Mouse (Mus musculus) gastrocnemius, postnatal 25 days (tissue): Measurements from ENCODE around the gene Fbxl2. TPM values are rescaled to one million over a fixed set of nuclear protein-coding genes. Genes with fewer than 3 reads are reported as not detected.
"Not testable (repeated sequence)": the region's sequence is repeated elsewhere in the genome, so short reads cannot be mapped to it uniquely, and the experiment has no call there.

ENCODE experiments used
- DNase-seq: peaks from one replicate; pipeline ENCODE4 v3.0.0; 2022
- long read RNA-seq, 2 experiments: library from polyadenylated mRNA; stranded (forward); transcript quantifications; one replicate each; pipeline ENCODE4 v2.0.0; 2021
- total RNA-seq, 2 experiments: library from RNA; stranded (reverse); gene quantifications; 1 replicate in 1 of 2; 2 replicates in 1 of 2; pipeline ENCODE4 v1.2.3; 2021

The Fbxl2 gene
- total RNA-seq = 1 to 10 TPM in 1 of 2 experiments, under 1 TPM in 1; 0.96 to 1.0 TPM
- long read RNA-seq, experiment 1, partial matches to known transcripts = 0 of 4 reads
- long read RNA-seq, experiment 1, other reads (novel, unspliced or antisense) = 4 of 4 reads
- long read RNA-seq, experiment 2, partial matches to known transcripts = 0 of 5 reads
- long read RNA-seq, experiment 2, other reads (novel, unspliced or antisense) = 4 of 5 reads

DNA sequence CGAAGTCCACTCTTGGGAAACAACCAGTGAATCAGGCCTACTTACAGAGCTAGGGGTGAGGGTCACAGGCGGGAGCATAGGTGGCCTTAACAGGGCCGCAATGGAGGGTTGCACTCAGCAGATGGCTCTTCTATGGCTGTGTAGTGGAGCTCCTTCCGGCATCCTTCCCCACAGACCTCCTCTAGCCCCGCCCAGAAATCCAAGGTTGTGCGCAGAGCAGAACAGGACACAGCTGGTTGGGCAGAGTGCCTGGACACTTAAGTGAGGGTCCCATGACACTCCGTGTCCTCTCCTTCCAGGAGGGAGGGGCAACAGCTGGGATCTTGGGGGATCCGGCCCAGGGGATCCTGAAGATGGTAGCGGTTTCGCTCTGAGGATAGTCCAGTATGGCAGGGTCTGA lies at the start of gene Fbxl2:
Gene Fbxl2, minus strand, starts transcription at position 164 of the 400 bp plus-strand sequence.
- DNase-seq = peak; percentile 52

GRCm38 (mm10) chr9:114094854-114095253 lies 48.9 kb upstream of the Fbxl2 start:
- DNase-seq = no peak

DNA sequence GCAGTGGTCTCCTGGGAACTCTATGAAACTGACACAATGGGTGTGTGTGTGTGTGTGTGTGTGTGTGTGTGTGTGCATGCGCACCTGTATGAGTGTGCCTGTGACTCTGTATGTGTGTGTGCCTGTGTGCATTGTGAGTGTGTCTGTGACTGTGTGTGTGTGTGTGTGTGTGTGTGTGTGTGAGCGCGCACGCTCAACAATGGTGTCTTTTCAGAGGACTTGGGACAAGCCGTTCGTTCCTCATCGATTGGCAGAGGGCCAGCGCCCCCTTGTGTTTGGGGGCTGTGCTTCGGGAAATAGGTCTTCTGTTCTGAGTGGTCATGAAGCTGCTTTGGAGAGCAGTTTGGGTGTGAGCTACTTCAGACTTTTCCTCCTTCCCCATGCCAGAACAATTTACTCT lies 46.2 kb upstream of the Fbxl2 start:
- DNase-seq = not testable (repeated sequence)

DNA sequence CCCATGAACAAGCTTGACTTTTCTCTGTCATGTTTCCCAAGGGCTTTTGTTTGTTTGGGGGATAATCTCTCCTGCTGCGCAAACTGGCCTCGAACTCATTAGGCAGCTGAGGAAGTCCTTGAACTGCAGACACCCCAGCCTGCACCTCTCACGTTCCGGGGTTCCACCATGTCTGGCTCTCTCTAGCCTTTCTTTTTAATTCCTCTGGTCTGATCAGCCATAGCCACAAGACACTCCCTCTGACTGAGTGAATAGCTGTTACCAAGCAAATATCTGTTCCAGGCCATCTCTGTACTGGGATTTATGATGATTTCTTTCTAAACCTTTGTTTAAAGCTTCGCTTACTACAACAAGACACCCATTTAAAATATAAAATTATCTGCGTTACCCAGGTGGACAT lies 42.9 kb upstream of the Fbxl2 start:
- not testable (repeated sequence) for DNase-seq

GRCm38 (mm10) chr9:114087106-114087815 lies 41.3 kb upstream of the Fbxl2 start:
- no peak for DNase-seq

- no peak for DNase-seq
Observed at GRCm38 (mm10) chr9:114086422-114086821, 40.4 kb upstream of the Fbxl2 start.

DNA sequence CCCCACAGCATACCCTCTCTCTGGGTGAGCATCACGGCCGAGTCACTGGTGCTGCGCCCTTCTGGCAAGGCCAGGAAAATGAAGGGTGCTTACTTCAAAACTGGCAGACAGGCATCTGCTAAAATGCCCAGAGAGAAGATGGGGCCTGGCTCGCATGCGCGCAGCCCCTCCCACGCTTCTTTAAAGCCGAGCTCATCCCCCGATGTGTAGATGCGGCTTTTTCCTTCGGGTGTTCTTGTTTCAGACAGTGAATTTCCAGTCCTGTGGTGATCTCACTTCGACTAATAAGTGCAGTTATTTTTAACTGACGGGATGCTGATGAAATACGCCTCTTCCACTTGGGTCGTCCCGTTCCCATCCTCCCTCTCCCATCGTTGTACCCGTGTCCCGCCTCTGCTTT lies 27.7 kb upstream of the Fbxl2 start:
- DNase-seq = no peak

DNA sequence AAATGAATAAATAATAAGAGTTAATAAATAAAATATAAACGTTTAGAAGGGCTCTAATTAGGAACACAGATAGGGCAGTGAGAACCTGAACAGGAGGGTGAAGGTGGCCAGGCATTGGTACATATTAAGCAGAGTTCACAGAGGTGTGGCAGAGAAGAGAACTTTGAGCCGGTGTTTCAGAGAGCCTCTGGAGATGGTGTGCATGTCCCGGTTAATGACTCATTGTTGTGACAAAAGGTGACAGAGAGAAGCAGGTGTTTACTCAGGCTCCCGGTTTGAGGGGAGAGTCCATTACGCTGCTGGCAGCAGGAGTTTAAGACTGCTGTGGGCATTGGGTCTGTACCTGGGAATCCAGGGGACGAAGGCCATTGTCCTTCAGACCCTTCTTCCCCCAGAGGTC lies 23.4 kb upstream of the Fbxl2 start:
- DNase-seq = no peak

DNA sequence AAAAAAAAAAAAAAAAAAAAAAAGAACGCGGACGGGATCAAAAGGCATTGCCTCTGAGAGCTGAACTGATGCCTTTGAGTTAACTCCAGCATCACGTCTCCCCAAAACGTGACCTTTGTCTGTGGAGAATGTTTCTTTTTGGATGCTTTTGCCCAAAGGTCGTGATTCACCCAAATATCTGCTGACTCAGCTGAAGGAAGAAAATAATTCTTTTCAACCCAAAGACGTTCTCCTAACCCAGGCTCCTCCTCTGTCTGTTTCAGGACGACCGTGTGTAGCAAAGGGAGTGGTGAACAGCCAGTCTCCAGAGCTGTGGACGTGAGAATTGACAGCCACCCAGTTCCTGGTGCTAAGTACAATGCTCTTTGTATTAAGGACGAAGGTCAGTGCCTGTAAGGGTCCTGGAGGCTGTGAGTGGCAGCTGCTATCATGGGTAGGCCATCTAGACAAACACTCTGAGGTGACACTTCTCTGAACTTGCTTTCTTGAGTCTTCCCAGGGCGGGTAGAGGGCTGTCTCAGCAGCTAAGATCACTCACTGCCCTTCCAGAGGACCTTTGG lies 22.6 kb upstream of the Fbxl2 start:
- no peak for DNase-seq

DNA sequence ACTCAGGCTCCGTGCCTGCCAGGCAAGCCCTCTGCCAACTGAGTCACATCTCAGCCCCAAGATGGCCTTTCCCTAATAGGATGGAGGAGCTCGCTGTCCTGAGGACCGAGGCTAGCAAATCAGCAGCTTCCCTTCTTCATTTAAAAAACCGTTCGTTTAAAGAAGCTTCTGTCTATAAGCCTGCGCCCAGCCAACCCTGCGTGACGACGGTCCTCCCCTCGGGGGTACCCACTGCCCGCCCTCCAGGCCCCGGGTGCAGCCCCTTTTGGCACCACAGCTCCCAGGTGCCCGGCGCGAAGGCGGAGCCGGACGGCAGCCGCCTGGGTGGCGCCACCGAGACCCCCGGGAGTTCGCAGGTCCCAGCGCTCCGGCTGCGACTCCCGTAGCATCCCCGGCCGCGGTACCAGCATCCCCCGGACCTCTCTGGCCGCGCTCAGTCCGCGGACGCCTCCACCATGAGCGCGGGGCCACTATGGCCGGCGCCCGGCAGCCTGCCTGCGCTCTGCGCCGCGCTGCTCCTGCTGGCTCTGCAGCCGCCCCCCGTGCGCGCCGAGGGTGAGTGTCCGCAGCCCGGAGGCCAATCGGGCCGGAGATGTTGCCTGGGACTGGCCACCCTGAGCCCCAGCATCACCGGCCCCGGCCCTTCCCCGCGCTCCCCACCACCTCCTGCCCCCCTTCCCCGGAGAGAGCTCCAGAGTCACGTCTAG lies 11.3 kb upstream of the Fbxl2 start, which contains the start of gene Susd5:
Gene Susd5, plus strand, starts transcription at position 51 of the 707 bp plus-strand sequence.
- no peak for DNase-seq

DNA sequence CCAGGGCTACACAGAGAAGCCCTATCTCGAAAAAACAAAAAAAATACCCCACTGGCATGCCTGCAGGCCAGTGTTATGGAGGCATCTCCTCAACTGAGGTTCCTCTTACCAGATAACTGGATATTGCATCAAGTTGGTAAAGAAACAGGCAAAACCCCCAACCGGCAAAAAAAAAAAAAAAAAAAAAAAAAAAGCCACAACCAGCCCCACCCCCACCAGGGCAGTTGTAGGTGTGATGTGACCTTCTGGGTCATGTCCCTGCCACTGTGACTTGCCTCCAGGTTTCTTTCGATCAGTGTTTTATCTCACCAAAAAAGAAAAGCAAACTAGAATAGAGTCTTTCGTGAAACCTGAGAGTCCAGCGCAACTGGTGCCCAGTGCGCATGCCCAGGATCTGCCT lies 6.9 kb upstream of the Fbxl2 start:
- no peak for DNase-seq

GRCm38 (mm10) chr9:114052031-114052430 lies 6.0 kb upstream of the Fbxl2 start:
- no peak for DNase-seq

DNA sequence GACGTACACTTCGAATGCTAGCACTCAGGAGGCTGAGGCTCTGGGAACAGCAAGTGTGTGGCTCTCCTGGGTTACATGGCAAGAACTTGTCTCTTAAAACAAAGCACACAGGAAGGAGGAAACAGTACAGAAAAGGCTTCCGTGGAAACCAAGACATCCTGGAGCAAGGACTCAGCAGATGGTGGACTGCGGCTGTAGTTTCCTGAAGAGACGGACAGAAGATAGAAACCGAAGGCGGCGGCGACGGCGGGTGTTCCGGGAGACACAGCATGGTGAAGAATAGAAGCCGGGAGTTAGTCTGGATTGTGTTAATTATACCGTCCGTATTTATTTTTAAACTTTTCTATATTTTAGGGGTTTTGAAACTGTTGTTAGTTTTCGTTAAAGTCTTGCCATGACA lies 4.8 kb upstream of the Fbxl2 start:
- no peak for DNase-seq

GRCm38 (mm10) chr9:114050106-114050505 lies 4.1 kb upstream of the Fbxl2 start:
- no peak for DNase-seq

DNA sequence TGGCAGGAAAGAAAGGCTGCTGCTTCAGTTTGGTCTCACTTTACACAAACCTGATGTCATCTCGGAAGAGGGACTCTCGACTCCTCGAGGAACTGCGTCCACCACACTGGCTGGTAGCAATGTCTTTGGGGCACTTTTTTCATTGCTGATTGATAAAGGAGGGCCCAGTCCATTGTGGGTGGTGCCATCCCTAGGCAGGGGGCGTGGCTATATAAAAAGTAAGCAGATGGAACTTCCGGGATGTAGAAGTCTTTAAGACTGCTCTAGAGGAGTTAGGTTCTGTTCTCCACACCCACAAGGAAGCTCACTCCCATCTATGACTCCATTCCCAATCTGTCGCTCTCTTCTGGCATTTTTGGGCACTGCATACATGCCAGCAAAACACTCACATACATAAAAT lies 685 bp upstream of the Fbxl2 start:
- DNase-seq = no peak

DNA sequence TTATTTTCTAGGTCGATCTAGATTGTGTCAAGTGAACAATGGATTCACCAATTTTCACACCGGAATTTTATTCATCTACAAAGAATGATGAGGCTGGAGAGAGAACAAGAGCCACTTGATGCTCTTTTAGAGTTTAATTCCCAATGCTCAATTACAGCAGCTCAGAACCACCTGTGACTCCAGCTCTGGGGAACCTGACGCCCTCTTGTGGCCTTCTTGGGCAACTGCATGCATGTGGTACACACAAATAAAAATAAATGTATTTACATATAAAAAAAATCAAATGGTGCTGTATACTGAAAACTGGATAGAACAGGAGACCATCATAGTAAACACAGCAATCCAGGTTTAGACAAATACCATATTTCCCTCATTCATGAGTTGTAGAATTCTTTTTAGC lies 1.5 kb downstream of the Fbxl2 start:
- DNase-seq = no peak

- DNase-seq = no peak
Observed at GRCm38 (mm10) chr9:114042490-114042889, 3.5 kb downstream of the Fbxl2 start.

GRCm38 (mm10) chr9:114040945-114041344 lies 5.0 kb downstream of the Fbxl2 start:
- no peak for DNase-seq

DNA sequence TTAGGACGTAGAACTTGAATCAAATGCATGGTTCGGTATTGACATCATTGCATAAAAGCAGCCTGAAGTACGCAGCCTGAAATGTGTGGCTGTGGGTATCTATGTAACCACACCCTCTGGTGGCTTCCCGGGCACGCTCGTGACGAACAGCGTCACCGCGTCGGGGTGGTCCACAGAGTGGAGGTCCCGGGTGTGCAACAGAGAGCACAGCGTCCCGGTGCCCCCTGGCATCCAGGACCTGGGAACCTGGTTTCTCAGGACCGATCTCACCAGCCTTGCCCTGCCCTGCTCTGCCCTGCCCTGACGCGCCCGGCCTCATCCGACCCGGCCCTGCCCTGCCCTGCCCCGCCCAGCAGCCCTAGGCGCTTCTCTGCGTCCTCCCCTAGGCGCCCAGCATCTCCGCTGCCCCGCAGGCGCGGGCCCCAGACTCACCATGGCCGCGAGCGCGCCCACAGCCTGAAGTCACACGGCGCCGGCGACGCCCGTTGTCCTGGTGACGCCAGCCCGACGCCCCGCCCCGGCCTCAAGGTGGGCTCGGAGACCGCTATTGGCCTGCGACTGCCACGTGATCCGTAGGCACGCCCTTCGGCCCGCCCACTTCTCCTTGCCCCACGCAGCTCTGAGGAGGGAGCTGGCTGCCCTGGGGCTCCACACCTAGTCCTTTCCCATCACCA lies 19.6 kb downstream of the Fbxl2 start:
- DNase-seq = peak; percentile 64

DNA sequence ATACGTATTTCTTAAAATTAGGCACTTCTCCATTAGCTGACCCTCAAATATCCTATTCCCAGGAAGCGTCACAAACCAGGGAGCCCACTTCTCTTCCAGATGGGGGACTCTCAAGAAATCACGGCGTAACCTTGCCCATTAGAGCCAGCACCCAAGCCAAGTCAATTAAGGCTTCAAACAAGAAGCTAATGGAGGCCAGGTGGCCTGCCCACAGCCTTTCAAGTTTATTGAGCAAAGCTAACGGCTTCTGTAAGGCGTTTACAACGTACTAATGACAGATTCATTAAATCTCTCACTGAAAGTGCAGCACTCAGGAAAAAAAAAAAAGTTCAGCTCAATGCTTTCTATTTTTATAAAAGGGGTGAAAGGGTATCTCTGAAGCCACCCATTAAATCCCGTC lies 20.1 kb downstream of the Fbxl2 start:
- DNase-seq = no peak

- DNase-seq = peak; percentile 14
Observed at GRCm38 (mm10) chr9:114025182-114025581, 20.8 kb downstream of the Fbxl2 start.

DNA sequence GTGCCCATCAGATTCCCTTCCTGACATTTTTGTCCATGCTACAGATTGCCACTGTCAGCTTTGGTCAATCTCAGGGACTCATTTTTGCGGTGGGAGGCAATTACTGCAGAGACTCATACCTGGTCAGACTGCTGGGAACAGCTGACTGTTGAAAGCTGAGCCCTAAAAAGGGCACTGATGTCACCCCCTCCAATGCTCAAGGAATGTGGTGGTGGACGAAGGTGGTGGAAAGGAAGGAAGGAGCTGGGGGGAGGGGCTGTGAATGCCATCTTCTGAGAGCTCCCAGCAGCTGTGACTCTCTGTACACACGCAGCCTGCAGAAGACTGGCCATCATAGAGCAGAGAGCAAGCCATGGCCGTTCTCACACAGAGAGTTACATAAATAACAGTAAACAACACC lies 23.9 kb downstream of the Fbxl2 start:
- no peak for DNase-seq
